Mouse (Mus musculus): ENCODE measurements around the gene Slc52a3. TPM values are rescaled to one million over a fixed set of nuclear protein-coding genes. Genes with fewer than 3 reads are reported as not detected.

Slc52a3 gene
- polyA plus RNA-seq, 1 experiment, result 2.1 TPM

DNA sequence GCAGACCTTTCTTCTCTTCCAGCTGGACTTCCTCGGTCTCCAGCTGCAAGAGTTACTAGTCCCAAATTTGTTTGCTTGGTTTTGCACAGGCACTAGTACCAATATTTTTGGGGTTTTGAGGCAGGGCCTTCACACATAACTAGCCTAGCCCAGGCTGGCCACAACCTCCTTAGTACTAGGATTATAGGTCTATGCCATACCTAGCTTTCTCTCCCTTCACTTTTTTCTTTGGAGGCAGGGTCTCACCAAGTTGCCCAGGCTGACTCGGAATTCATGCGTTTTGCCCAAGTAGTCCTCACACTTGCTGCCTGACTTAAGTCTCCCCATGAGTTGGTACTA lies 16.0 kb upstream of the Slc52a3 start:
- WGBS, result 47% methylated on average over 3 of the region's 3 CpGs

GRCm38 (mm10) chr2:151981268-151981667 lies 15.0 kb upstream of the Slc52a3 start:
- Histone ChIP-seq H3K36me3 (ENCODE audit: control insufficient read depth, insufficient read depth, low read length) (no peaks in the 10 kb centered on the region), H3K27ac (ENCODE audit: insufficient read depth, low read length) (no peak overlapping the region), H3K4me1 (ENCODE audit: control insufficient read depth, insufficient read depth, insufficient read length) (peaks cover 17% of the 10 kb centered on the region; the same call in 1 of the 2 replicates), H3K4me3 (ENCODE audit: extremely low read depth, insufficient read depth, insufficient read length) (no peak overlapping the region), H3K27me3 (ENCODE audit: control insufficient read depth, insufficient read depth, low read length) (no peaks in the 10 kb centered on the region)
- no peak for DNase-seq (ENCODE audit: low read depth in 1 of 2, low spot score in 2 of 2)
- TF ChIP-seq POLR2A (IDR thresholded peaks at IDR 0.05; ENCODE audit: low read depth, low read length) (no peak), CTCF (IDR thresholded peaks at IDR 0.05; ENCODE audit: extremely low read depth, insufficient read depth, insufficient read length, insufficient replicate concordance) (no peak)
- 25% methylated on average over 6 of the region's 6 CpGs for WGBS

More for the DNA sequence above, 16.0 kb upstream of the Slc52a3 start:
- no peak for DNase-seq (ENCODE audit: low read depth in 1 of 2, low spot score in 2 of 2)
- H3K27ac ChIP-seq (ENCODE audit: insufficient read depth, low read length), result no peak overlapping the region
- TF ChIP-seq POLR2A (IDR thresholded peaks at IDR 0.05; ENCODE audit: low read depth, low read length) (no peak), CTCF (IDR thresholded peaks at IDR 0.05; ENCODE audit: extremely low read depth, insufficient read depth, insufficient read length, insufficient replicate concordance) (no peak)
- H3K27me3 ChIP-seq (ENCODE audit: control insufficient read depth, insufficient read depth, low read length), result no peaks in the 10 kb centered on the region
- peak overlapping the region; percentile 83; the same call in 1 of the 2 replicates for H3K4me3 ChIP-seq (ENCODE audit: extremely low read depth, insufficient read depth, insufficient read length)
- no peaks in the 10 kb centered on the region for H3K36me3 ChIP-seq (ENCODE audit: control insufficient read depth, insufficient read depth, low read length)
- H3K4me1 ChIP-seq (ENCODE audit: control insufficient read depth, insufficient read depth, insufficient read length), result peaks cover 17% of the 10 kb centered on the region; the same call in 1 of the 2 replicates

DNA sequence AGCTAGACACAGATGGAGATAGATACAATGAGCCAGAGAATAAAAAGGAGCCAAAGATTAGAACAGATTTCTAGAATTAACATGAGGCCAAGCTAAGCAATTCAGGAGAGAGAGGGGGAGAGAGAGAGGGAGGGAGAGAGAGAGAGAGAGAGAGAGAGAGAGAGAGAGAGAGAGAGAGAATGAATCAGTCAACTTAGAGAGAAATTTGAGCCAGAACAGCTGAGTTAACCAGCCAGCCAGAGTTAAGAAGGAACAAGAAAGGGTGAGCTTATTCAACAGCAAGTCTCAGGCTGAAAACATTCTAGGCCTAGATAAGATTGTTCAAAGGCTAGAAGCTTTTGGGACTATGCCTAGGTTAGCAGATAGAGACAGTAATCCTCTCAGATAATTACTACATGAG lies 13.8 kb upstream of the Slc52a3 start:
- TF ChIP-seq CTCF (IDR thresholded peaks at IDR 0.05; ENCODE audit: extremely low read depth, insufficient read depth, insufficient read length, insufficient replicate concordance), result no peak
- TF ChIP-seq POLR2A (IDR thresholded peaks at IDR 0.05; ENCODE audit: low read depth, low read length), result no peak
- DNase-seq (ENCODE audit: low read depth in 1 of 2, low spot score in 2 of 2), result no peak
- no peak overlapping the region for H3K27ac ChIP-seq (ENCODE audit: insufficient read depth, low read length)
- no peaks in the 10 kb centered on the region for H3K36me3 ChIP-seq (ENCODE audit: control insufficient read depth, insufficient read depth, low read length)
- peaks cover 17% of the 10 kb centered on the region; the same call in 1 of the 2 replicates for H3K4me1 ChIP-seq (ENCODE audit: control insufficient read depth, insufficient read depth, insufficient read length)
- no peaks in the 10 kb centered on the region for H3K27me3 ChIP-seq (ENCODE audit: control insufficient read depth, insufficient read depth, low read length)
- no peak overlapping the region for H3K4me3 ChIP-seq (ENCODE audit: extremely low read depth, insufficient read depth, insufficient read length)

- H3K4me1 ChIP-seq (ENCODE audit: control insufficient read depth, insufficient read depth, insufficient read length), result peaks cover 4% of the 10 kb centered on the region; the same call in 1 of the 2 replicates
- 50% methylated on average over 9 of the region's 9 CpGs for WGBS
- no peak overlapping the region for H3K4me3 ChIP-seq (ENCODE audit: extremely low read depth, insufficient read depth, insufficient read length)
- H3K27ac ChIP-seq (ENCODE audit: insufficient read depth, low read length), result no peak overlapping the region
- TF ChIP-seq POLR2A (IDR thresholded peaks at IDR 0.05; ENCODE audit: low read depth, low read length) (no peak), CTCF (IDR thresholded peaks at IDR 0.05; ENCODE audit: extremely low read depth, insufficient read depth, insufficient read length, insufficient replicate concordance) (no peak)
- no peaks in the 10 kb centered on the region for H3K36me3 ChIP-seq (ENCODE audit: control insufficient read depth, insufficient read depth, low read length)
- DNase-seq (ENCODE audit: low read depth in 1 of 2, low spot score in 2 of 2), result no peak
- H3K27me3 ChIP-seq (ENCODE audit: control insufficient read depth, insufficient read depth, low read length), result no peaks in the 10 kb centered on the region
Observed at GRCm38 (mm10) chr2:151984019-151984418, 12.3 kb upstream of the Slc52a3 start.

DNA sequence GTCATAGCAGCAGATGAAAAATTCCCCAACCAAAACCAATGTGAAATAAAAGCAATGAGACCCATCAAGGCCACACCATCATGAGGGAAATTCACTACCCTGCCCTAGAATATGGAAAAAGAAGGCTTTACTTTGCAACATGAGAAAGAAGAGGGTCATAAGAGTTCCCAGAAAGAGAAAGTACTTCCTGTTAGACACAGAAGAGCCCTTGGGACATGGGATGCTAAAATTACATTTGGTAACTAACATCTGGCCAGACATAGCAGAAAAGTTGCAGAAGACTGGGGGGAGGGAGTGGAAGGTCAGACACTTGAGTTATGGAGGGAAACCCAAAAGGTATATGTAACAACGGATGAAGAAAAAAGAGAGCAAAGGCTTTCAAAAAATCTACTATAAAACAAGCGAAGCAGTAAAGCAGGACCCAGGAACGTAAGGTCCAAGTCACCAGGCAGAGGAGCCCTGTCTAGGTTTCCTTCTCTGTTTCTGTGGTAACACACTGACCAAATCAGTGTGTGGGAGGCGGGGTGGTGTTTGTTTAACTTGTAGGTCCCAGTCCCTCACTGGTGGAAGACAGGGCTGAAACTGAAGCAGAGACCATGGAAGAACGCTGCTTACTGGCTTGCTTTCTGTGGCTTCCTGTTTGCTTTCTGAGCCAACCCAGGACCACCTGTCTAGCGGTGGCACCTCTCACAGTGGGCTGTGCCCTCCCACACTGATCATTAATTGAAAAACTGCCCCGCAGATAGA lies 10.7 kb upstream of the Slc52a3 start:
- 20% methylated on average over 7 of the region's 7 CpGs for WGBS
- Histone ChIP-seq H3K27ac (ENCODE audit: insufficient read depth, low read length) (no peak overlapping the region), H3K4me3 (ENCODE audit: extremely low read depth, insufficient read depth, insufficient read length) (no peak overlapping the region), H3K36me3 (ENCODE audit: control insufficient read depth, insufficient read depth, low read length) (no peaks in the 10 kb centered on the region), H3K27me3 (ENCODE audit: control insufficient read depth, insufficient read depth, low read length) (no peaks in the 10 kb centered on the region), H3K4me1 (ENCODE audit: control insufficient read depth, insufficient read depth, insufficient read length) (no peaks in the 10 kb centered on the region)
- no peak for DNase-seq (ENCODE audit: low read depth in 1 of 2, low spot score in 2 of 2)
- TF ChIP-seq CTCF (IDR thresholded peaks at IDR 0.05; ENCODE audit: extremely low read depth, insufficient read depth, insufficient read length, insufficient replicate concordance) (no peak), POLR2A (IDR thresholded peaks at IDR 0.05; ENCODE audit: low read depth, low read length) (no peak)

DNA sequence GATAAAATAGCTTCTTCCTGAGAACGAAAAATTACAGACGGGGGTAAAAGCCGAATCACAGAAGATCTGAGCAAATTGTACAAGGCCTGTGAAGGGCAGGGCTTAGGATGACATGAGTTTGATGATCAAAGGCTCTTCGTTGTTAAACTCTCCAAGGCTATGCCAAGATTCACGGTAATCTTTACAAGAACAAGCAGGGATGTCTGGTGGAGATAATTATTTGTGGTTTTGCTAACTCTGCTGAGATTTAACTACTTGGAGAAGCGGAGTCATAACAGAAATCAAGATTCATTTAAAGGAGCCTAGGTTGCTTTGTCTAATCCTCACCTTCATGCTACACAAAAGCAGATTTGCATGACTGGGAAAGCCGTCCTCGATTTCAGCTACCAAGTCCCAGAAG lies 9.4 kb upstream of the Slc52a3 start:
- H3K36me3 ChIP-seq (ENCODE audit: control insufficient read depth, insufficient read depth, low read length), result no peaks in the 10 kb centered on the region
- no peak overlapping the region for H3K27ac ChIP-seq (ENCODE audit: insufficient read depth, low read length)
- H3K27me3 ChIP-seq (ENCODE audit: control insufficient read depth, insufficient read depth, low read length), result no peaks in the 10 kb centered on the region
- TF ChIP-seq CTCF (IDR thresholded peaks at IDR 0.05; ENCODE audit: extremely low read depth, insufficient read depth, insufficient read length, insufficient replicate concordance) (no peak), POLR2A (IDR thresholded peaks at IDR 0.05; ENCODE audit: low read depth, low read length) (no peak)
- no peak for DNase-seq (ENCODE audit: low read depth in 1 of 2, low spot score in 2 of 2)
- H3K4me3 ChIP-seq (ENCODE audit: extremely low read depth, insufficient read depth, insufficient read length), result no peak overlapping the region
- H3K4me1 ChIP-seq (ENCODE audit: control insufficient read depth, insufficient read depth, insufficient read length), result no peaks in the 10 kb centered on the region
- 77% methylated on average over 8 of the region's 8 CpGs for WGBS

- TF ChIP-seq CTCF (IDR thresholded peaks at IDR 0.05; ENCODE audit: extremely low read depth, insufficient read depth, insufficient read length, insufficient replicate concordance) (no peak), POLR2A (IDR thresholded peaks at IDR 0.05; ENCODE audit: low read depth, low read length) (no peak)
- no peak for DNase-seq (ENCODE audit: low read depth in 1 of 2, low spot score in 2 of 2)
- no peaks in the 10 kb centered on the region for H3K36me3 ChIP-seq (ENCODE audit: control insufficient read depth, insufficient read depth, low read length)
- no peaks in the 10 kb centered on the region for H3K4me1 ChIP-seq (ENCODE audit: control insufficient read depth, insufficient read depth, insufficient read length)
- WGBS, result 61% methylated on average over 2 of the region's 2 CpGs
- no peaks in the 10 kb centered on the region for H3K27me3 ChIP-seq (ENCODE audit: control insufficient read depth, insufficient read depth, low read length)
- H3K4me3 ChIP-seq (ENCODE audit: extremely low read depth, insufficient read depth, insufficient read length), result no peak overlapping the region
- no peak overlapping the region for H3K27ac ChIP-seq (ENCODE audit: insufficient read depth, low read length)
Observed at GRCm38 (mm10) chr2:151988978-151989377, 7.3 kb upstream of the Slc52a3 start.
